Mouse (Mus musculus) pancreas, adult 10 weeks (tissue): ENCODE data around the gene Pwwp2a. TPM values are rescaled to one million over a fixed set of nuclear protein-coding genes. Genes with fewer than 3 reads are reported as not detected.

Source experiments
- polyA plus RNA-seq: library from polyadenylated mRNA; stranded (reverse); fragments of 350-450 nt; fragmentation: Illumina TruSeq; extraction: RNeasy Lipid Tissue Mini Kit (QIAGEN cat#74804); gene quantifications from one replicate; pipeline ENCODE4 v1.2.3, GENCODE M21; 2015; ENCODE audit warnings: low read depth, low replicate concordance; ENCODE audit not compliant: insufficient read depth

Gene Pwwp2a
- 4.5 TPM for polyA plus RNA-seq

GRCm38 (mm10) chr11:43681472-43682414 lies at the start of gene Pwwp2a:
Gene Pwwp2a, plus strand, starts transcription at chr11:43681998.

DNA sequence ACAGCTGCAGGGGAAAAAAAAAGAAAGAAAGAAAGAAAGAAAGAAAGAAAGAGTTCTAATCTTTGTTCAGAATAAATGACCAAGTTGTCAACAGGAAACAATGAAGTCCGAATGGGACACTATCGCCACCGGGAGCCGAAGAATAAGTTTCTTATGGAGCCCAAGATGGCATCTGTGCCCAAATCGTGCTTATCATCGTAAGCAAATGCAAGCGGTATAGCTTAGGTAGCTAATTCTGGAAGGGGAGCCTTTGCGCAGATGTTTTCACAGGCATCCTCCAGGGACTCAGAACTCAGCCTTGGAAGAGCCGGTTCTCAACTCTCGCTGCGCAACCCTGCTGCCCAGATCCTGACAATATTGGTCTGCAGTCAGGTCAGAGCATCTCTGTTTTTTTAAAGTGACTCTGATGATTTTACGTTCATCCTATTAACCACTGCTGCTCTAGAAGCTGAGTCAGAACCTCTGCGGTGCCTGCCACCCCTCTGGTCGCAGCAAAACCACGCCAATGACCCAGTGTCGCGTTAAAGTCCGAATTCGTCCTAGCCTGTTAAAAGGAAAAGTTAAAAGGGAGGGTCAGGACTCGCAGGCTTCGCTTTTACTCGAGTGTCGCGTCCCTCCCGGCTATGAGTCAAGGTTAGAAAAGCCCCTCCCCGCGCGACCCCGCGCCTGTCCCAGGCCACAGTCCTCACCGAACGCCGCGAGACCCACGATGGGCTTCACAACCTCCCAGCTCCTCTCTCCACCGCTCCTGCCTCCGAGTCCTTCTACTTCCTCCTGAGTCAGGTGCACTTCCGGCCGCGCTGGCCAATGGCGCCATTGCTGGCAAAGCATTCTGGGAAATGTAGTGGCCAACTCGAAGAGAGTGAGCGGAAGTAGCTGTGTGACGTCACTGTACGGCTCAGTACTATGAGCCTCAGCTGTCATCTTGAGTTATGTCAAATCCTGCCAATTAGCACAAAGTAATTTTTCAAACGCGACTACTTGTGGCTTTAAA lies 65.7 kb downstream of the Pwwp2a start, which contains the start of gene Ttc1:
TSS of gene Ttc1 (minus strand) at position 776 of the 994 bp plus-strand sequence.

Other genes starting within 250 kb of the Pwwp2a start
- 7.8 TPM for gene Slu7, start 248.3 kb upstream of the Pwwp2a start, polyA plus RNA-seq
- gene C1qtnf2, start 207.7 kb upstream of the Pwwp2a start, polyA plus RNA-seq, result 3.0 TPM
- gene Ccnjl, start 153.2 kb upstream of the Pwwp2a start, polyA plus RNA-seq, result 0.70 TPM
- not detected for gene 4933415A04Rik, start 95.0 kb upstream of the Pwwp2a start, polyA plus RNA-seq
- not detected for gene Fabp6, start 80.5 kb upstream of the Pwwp2a start, polyA plus RNA-seq
- gene Ttc1, start 66.0 kb downstream of the Pwwp2a start, polyA plus RNA-seq, result 10.1 TPM
- gene Adra1b, start 219.2 kb downstream of the Pwwp2a start, polyA plus RNA-seq, result 0.96 TPM